Mouse (Mus musculus) C2C12 (cell line): Measurements from ENCODE around the gene Nop9. TPM values are rescaled to one million over a fixed set of nuclear protein-coding genes. Genes with fewer than 3 reads are reported as not detected.

Experiments used
- H3K27me3 ChIP-seq: one replicate; pipeline ENCODE4 v1.6.1; 2011; ENCODE audit not compliant: control insufficient read depth, insufficient read depth, insufficient read length
- H3K36me3 ChIP-seq: one replicate; pipeline ENCODE4 v1.6.1; 2011; ENCODE audit not compliant: control insufficient read depth, insufficient read depth
- H3K4me3 ChIP-seq: one replicate; pipeline ENCODE4 v1.5.1; 2011; ENCODE audit warnings: mild to moderate bottlenecking, control low read depth; ENCODE audit not compliant: poor library complexity, insufficient read depth, severe bottlenecking
- H3K79me2 ChIP-seq: one replicate; pipeline ENCODE4 v1.6.1; 2011; ENCODE audit not compliant: control insufficient read depth, insufficient read depth
- H3K79me3 ChIP-seq: one replicate; pipeline ENCODE4 v1.6.1; 2011; ENCODE audit warnings: low read depth, control low read depth
- H3ac ChIP-seq: one replicate; pipeline ENCODE3; 2011; ENCODE audit warnings: low read depth; ENCODE audit not compliant: control insufficient read depth, insufficient read length
- CEBPB ChIP-seq: IDR thresholded peaks from one replicate; pipeline ENCODE4 v1.6.1; 2011; ENCODE audit warnings: low read depth, mild to moderate bottlenecking, control low read depth, moderate library complexity
- CTCF ChIP-seq: IDR thresholded peaks from one replicate; pipeline ENCODE4 v1.5.1; 2011; ENCODE audit not compliant: control insufficient read depth, insufficient read depth, insufficient read length
- FOSL1 ChIP-seq: IDR thresholded peaks from one replicate; pipeline ENCODE4 v1.8.0; 2011; ENCODE audit warnings: mild to moderate bottlenecking, low read length; ENCODE audit not compliant: poor library complexity, insufficient read depth, severe bottlenecking
- MAX ChIP-seq: IDR thresholded peaks from one replicate; pipeline ENCODE4 v1.6.1; 2011; ENCODE audit warnings: mild to moderate bottlenecking, control low read depth
- MYOD1 ChIP-seq: IDR thresholded peaks from one replicate; pipeline ENCODE4 v1.6.1; 2011; ENCODE audit warnings: low read depth; ENCODE audit not compliant: control insufficient read depth, insufficient read length
- MYOG ChIP-seq: IDR thresholded peaks from one replicate; pipeline ENCODE4 v1.6.1; 2011; ENCODE audit not compliant: control insufficient read depth, insufficient read length; ENCODE audit errors: extremely low read depth
- USF1 ChIP-seq: IDR thresholded peaks from one replicate; pipeline ENCODE4 v1.6.1; 2011; ENCODE audit warnings: low read depth, mild to moderate bottlenecking, control low read depth, moderate library complexity
- polyA plus RNA-seq: library from polyadenylated mRNA; unstranded; fragments of >200 nt; fragmentation: generic; extraction: Trizol; gene quantifications from one replicate; pipeline ENCODE4 v1.2.1, GENCODE M21; 2012; ENCODE audit warnings: missing spikeins

Nop9 gene
- polyA plus RNA-seq, 1 experiment: 38.6 TPM

DNA sequence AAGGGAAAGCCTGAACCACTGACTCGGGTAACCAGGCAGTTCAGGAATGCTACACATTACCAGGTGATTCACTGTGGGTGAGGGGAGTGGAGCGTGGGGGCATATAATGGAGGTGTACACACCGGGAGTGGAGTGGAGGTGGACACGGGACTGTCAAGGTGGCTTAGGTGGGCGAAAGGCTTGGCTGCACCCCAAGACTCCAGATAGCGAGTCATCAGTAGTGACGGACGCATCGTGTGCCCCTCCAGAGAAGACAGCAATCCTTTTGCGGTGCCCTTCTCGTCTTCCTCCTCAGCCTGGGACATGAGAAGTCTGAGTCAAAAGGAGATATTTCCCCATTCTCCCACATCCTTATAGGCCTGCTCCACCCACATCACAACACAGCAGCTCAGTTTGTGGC is 32.3 kb downstream of the Nop9 start:
- Histone ChIP-seq H3ac (no peak overlapping the region), H3K79me3 (no peaks in the 10 kb centered on the region), H3K79me2 (no peaks in the 10 kb centered on the region), H3K4me3 (no peak overlapping the region), H3K36me3 (no peaks in the 10 kb centered on the region), H3K27me3 (peaks cover 21% of the 10 kb centered on the region)
- no peak for TF ChIP-seq MYOG
- no peak for TF ChIP-seq CTCF
- TF ChIP-seq MYOD1: no peak
- TF ChIP-seq USF1: no peak
- TF ChIP-seq CEBPB: no peak
- TF ChIP-seq MAX: no peak
- TF ChIP-seq FOSL1: no peak

GRCm38 (mm10) chr14:55778686-55779085 is 33.2 kb downstream of the Nop9 start:
- TF ChIP-seq CTCF (no peak), USF1 (no peak), MAX (no peak), MYOG (no peak)
- Histone ChIP-seq H3K79me3 (no peaks in the 10 kb centered on the region), H3K4me3 (no peak overlapping the region), H3K79me2 (no peaks in the 10 kb centered on the region), H3ac (no peak overlapping the region), H3K36me3 (no peaks in the 10 kb centered on the region), H3K27me3 (peaks cover 13% of the 10 kb centered on the region)

DNA sequence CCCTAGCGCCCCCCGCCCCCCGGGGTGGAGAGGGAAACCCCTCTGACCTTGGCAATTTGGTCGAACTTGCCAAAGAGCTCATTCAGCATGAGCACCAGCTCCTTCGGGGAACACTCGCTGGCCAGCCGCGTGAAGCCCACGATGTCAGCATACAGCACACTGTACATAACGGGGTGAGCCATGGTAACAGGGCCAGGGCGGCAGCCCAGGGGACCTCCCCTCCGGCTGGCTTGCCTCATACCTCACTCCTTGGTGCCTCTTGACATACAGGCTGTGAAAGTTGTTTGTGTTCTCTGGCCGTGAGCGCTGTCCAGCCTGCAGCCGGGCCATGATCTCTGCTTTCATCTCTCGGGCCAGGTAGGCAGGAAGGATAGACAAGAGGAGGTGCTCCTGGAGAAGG is 34.2 kb downstream of the Nop9 start:
- no peaks in the 10 kb centered on the region for H3K79me2 ChIP-seq
- peaks cover 5% of the 10 kb centered on the region for H3K27me3 ChIP-seq
- H3ac ChIP-seq: no peak overlapping the region
- H3K79me3 ChIP-seq: no peaks in the 10 kb centered on the region
- TF ChIP-seq MYOG (no peak), CTCF (no peak)
- H3K36me3 ChIP-seq: no peaks in the 10 kb centered on the region
- H3K4me3 ChIP-seq: no peak overlapping the region

DNA sequence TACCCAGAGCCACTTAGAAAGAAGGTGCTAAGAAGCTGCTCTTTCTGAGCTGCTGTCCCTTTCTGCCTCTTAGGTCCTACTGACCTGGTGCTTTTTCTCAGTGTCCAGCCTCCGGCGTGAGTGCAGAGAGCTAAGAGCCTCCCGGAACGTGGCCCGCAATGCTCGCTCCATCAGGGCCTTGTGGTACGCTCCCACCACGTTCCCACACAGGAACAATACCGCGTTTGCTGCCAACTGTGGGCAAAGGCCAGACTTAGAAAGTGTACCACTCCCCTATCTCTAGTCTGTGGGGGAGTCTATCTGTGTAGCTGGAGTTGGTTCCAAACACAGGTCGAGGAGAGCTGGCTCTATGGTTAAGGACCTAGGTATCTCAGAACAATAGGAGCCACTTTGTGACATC is 35.2 kb downstream of the Nop9 start:
- H3K79me2 ChIP-seq: no peaks in the 10 kb centered on the region
- H3ac ChIP-seq: no peak overlapping the region
- TF ChIP-seq MYOD1 (no peak), MAX (no peak), USF1 (no peak), FOSL1 (no peak)
- H3K79me3 ChIP-seq: no peaks in the 10 kb centered on the region
- H3K36me3 ChIP-seq: no peaks in the 10 kb centered on the region
- no peak overlapping the region for H3K4me3 ChIP-seq
- no peaks in the 10 kb centered on the region for H3K27me3 ChIP-seq

- Histone ChIP-seq H3K4me3 (no peak overlapping the region), H3K36me3 (no peaks in the 10 kb centered on the region), H3K27me3 (no peaks in the 10 kb centered on the region), H3K79me3 (no peaks in the 10 kb centered on the region), H3K79me2 (no peaks in the 10 kb centered on the region), H3ac (no peak overlapping the region)
- TF ChIP-seq CEBPB (peak; percentile 18), USF1 (no peak), FOSL1 (no peak), MAX (no peak), CTCF (peak; percentile 99)
These were observed 35.8 kb downstream of the Nop9 start for GRCm38 (mm10) chr14:55781310-55781709.

DNA sequence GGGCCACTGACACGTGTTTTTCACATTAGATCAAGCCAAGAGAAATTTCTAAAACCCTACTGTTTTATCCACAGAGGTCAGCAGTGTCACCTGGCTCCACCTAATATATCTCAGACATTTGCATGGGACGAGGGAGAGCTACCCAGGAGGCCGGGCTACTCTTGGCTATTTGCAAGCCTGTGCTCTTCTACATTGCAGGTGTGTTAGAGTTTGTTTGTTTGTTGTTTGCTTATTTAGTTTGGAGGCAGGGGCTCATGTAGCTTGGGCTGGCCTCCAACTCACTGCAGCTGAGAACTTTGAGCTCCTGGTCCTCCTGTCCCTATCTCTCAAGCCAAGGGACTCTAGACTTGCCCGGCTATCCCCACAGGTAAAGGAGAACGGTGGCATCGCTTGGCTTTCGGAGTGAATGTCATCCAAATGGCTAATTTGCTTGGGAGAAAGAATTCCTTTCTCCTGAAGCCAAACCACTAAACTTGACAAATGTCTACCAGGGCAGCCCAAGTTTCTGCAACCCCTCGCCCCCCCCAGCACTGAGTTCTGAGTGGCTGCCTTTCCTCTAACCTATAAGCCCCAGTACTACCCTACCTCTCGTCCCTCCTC is 37.0 kb downstream of the Nop9 start:
- TF ChIP-seq FOSL1 (no peak), CEBPB (no peak), MAX (no peak), USF1 (no peak), MYOD1 (no peak), MYOG (no peak), CTCF (no peak)
- H3K36me3 ChIP-seq: no peaks in the 10 kb centered on the region
- H3K79me2 ChIP-seq: no peaks in the 10 kb centered on the region
- H3ac ChIP-seq: no peak overlapping the region
- no peaks in the 10 kb centered on the region for H3K27me3 ChIP-seq
- H3K79me3 ChIP-seq: no peaks in the 10 kb centered on the region
- no peak overlapping the region for H3K4me3 ChIP-seq
